Mouse (Mus musculus) adrenal gland, postnatal 25 days (tissue): ENCODE results near the gene Tmem258. TPM values are rescaled to one million over a fixed set of nuclear protein-coding genes. Genes with fewer than 3 reads are reported as not detected.
"Not testable (repeated sequence)": the region's sequence is repeated elsewhere in the genome, so short reads cannot be mapped to it uniquely, and the experiment has no call there.

Experiments
- DNase-seq: peaks from one replicate; pipeline ENCODE4 v3.0.0; 2021; ENCODE audit warnings: mixed read lengths
- long read RNA-seq: library from polyadenylated mRNA; stranded (forward); transcript quantifications from one replicate; pipeline ENCODE4 v2.0.0, GENCODE M21; 2021
- total RNA-seq: library from RNA; stranded (reverse); gene quantifications from 2 replicates; pipeline ENCODE4 v1.2.3, GENCODE M21; 2021

The Tmem258 gene
- total RNA-seq, result 141 and 171 TPM in 2 replicates
- long read RNA-seq, transcript Tmem258-201 (4 exons, 606 nt), result major isoform, 115 of 137 reads
- long read RNA-seq, partial matches to known transcripts, result 10 of 137 reads
- long read RNA-seq, other reads (novel, unspliced or antisense), result 9 of 137 reads

DNA sequence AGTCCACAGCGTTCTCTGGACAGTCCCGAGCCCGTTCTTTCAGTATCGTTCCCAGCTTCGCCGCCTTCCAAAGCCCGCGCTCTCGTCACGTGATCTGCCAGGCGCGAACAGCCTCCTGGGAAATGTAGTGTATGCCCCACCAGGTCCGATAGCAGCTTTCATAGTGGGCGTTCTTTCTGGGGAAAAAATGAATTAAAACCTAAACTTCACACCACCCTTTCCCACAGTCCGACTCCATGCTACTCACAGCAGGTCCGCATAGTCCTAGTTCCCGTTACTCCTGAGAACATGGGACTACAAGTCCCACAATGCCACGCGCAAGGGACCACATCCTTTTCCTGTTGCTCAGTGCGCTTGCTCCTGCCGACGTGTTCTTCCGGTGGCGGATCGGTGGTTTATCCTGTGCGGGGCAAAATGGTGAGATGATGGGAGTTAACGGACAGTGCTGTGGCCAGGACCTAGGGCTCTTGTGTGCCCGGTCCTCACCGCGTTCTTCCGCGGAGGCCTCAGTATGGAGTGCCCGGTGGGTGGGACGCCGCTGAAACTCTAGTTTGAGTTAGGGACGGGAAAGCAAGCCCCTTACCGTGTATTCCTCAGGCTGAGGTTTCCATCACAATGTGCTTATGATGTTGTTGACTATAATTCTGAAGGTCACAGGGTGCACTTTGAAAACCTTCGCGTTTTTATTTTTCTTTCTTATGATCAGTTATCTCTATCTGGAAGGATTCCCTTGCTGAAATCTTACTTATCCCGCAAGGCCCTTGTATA lies at the start of gene Tmem258, which contains the start of gene Fen1:
Tmem258 (plus strand) TSS at position 167 of the 768 bp plus-strand sequence.
Fen1 (minus strand) TSS at position 322 of the 768 bp plus-strand sequence.
- peak; percentile 88 for DNase-seq

DNA sequence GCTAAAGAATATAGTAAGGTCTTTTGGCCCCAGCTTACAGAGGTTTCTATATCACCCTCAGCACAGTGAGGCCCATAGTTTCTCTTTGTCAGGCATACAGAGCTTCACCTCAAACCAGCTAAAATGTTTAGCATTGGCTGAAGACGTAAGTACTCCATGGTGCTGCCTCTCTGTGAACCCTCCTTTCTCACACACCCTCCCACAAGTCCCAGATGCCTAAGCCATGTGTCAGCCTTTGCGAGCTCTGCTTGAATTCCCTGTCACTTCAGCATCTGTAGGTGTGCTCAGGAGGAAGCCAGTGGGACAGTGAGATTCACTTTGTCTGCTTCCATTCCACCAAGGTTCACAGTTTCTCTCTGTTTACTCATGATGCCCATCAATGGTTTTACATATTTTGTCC lies 46.1 kb upstream of the Tmem258 start:
- DNase-seq, result no peak

DNA sequence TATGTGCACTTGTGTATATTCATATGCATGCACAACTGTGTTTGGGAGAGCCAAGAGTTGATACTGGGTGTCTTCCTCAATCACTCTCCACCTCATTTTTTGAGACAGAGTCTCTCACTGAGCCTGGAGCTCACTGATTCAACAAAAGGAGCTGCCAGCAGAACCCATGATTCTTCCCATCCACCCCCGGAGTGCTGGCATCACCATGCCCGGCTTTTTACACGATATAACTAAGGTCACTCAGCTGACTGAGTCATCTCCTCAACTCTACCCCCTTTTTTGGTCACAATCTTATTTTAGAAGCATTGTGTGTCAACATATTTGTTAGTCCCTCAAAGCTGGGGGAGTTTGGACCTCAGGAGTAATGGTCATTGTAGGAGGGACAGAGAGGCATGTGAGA lies 39.9 kb upstream of the Tmem258 start:
- DNase-seq, result no peak

DNA sequence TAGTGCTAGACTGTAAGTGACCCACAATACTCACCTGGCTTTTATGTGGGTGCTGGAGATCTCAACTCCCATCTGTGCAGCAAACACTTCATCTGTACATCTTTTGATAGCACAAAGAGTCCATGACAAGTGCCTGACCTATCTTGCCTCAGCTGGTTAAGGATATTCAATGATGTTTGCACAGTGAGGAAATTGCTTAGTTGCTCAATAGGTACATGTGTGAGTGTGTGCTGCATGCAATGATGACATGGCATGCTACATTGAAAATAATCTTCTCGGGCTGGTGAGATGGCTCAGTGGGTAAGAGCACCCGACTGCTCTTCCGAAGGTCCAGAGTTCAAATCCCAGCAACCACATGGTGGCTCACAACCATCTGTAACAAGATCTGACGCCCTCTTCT lies 37.9 kb upstream of the Tmem258 start:
- not testable (repeated sequence) for DNase-seq

DNA sequence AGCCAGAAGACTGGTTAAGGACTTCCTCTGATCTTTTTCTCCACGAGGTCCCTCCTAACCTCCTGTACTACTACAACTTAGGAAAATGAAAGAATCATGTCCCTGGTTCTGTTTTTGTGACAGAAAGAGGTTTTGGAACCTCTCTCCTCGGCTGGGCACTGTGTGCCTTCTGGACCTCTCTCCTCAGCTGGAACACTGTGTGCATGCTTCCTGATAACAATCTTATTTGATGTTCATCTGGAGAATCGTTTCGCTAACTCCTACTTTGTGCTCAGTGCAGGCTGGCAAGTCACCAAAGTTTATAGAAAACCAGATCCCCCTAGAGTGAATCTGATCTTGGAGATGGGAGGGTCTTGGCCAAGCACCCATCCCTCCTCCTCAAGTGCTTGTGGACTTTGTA lies 36.7 kb upstream of the Tmem258 start:
- DNase-seq, result no peak

DNA sequence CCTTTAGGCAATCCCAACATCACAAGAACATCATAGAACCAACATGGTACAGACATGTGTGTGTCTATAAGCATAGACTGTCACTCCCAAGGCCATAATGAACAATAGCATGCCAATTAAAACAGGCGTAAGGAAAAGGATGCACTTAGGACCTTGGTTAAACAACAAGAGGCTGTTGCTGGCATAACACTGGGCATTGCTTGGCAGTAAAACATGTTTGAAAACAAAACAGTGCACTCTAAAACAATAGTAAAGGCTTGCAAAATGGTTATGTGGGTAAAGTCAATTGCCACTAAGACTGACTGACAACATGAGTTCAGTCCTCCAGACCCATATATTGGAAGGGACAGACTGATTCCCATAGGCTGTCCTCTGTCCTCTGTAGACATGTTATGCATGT lies 35.9 kb upstream of the Tmem258 start:
- DNase-seq, result no peak

DNA sequence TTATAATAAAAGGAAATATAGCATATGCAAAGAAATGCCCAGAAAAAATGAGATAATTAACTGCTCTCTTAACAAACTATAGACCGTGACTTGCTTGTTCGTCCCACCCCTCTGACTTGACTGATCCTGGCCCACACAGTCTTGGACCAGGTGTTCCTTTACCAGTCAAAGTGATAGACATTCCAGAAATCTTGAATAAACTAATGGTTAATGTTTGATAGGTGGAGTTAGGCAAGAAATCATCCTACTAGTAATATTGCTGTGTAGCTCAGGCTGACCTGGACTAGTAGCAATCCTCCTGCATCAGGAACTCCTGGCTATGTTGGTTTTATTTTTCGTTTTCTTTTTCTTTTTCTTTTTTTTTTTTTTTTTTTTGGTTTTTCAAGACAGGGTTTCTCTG lies 35.4 kb upstream of the Tmem258 start:
- no peak for DNase-seq

DNA sequence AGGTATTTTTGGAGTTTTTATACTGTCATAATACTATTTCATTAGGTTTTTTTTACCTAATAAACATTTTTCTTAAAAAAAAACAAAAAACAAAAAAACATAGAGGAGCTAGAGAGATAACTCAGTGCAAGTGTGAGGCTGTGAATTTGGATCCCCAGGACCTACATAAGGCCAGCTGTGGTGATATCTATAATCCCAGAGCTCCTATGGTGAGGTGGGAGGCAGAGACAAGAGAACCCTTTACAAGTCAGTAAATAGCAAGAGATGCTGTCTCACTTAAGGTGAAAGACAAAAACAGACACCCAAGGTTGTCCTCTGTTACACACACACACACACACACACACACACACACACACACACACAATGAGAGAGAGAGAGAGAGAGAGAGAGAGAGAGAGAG lies 34.6 kb upstream of the Tmem258 start:
- no peak for DNase-seq

DNA sequence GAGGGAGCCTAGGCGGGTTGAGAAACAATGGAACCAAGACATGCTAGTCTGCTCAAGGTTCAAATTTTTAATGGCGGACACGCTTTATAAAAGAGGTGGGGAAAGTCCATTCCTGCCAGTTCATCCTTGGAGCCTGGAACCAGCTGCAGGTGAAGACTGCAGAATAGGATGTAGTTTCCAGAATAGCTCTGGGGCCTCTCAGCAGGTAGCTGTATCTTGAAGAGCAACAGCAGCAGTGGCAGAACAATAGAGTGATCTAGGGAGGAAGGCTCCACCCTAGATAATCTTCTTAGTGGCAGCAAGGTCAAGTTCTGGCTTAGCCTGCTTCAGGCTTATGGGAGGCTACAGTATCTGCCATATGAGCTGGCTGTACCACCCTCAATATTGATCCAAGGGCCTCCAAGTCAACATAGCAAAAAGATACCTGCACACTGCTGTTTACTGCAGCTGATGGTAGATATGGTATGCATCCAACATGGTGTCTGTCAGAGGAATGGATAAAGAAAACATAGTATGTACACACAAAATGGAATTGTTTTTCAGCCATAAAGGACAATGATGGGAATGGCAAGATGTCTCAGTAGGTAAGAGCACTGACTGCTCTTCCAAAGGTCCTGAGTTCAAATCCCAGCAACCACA lies 34.0 kb upstream of the Tmem258 start:
- DNase-seq, result not testable (repeated sequence)

DNA sequence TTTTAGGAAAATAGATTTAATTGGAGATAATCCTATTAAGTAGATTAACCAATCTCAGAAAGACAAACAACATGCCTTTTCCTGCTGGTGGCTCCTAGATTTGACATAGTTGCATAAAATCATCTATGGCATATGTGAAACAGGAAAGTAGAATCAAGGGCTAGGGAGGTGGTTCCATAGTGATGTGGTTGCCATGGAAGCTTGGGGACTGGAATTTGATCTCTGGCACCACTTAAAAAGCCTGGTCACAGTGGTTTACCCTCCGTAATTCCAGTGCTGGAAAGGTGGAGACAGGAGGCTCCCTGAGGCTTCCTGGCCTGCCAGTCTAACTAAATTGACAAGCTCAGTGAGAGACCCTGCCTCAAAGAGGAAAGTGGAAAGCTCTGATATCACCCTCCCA lies 33.3 kb upstream of the Tmem258 start:
- DNase-seq, result no peak

DNA sequence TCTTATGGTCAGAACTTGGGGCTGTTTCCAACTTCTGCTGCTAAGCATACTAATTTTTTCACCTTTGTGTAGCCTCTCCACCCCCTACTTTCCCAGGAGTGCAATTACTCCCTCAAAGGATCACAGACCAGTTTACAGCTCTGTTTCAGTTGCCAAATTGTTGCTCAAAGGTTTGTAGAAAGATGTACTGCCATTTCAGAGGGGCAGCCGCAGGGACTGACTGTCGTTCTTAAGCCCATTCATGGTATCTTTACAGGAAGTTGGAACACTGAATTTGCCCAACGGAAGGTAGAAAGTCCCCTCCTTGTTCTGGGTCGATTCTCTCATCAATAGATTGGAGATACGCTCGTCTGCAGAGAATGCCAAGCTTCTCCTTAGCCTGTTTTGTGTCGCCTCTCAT lies 32.5 kb upstream of the Tmem258 start:
- no peak for DNase-seq

DNA sequence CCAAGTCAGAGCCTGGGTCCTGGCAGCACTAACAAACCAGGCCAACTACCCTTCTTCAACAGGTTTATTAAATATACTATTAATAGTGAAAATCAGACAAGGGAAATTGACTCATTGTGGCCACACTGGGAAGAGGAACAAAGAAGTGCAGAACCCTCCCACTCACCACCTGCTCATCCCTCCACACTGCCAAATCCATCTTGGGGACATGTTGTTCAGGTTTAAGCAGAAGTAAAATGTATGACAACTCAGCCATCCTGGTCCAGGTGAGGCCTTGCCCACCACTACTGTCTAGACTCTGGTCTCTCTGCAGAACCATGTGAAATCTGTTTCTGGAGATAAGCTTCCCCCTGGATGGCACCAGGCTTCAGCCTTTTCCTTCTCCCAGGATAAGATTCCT lies 32.0 kb upstream of the Tmem258 start:
- DNase-seq, result no peak

DNA sequence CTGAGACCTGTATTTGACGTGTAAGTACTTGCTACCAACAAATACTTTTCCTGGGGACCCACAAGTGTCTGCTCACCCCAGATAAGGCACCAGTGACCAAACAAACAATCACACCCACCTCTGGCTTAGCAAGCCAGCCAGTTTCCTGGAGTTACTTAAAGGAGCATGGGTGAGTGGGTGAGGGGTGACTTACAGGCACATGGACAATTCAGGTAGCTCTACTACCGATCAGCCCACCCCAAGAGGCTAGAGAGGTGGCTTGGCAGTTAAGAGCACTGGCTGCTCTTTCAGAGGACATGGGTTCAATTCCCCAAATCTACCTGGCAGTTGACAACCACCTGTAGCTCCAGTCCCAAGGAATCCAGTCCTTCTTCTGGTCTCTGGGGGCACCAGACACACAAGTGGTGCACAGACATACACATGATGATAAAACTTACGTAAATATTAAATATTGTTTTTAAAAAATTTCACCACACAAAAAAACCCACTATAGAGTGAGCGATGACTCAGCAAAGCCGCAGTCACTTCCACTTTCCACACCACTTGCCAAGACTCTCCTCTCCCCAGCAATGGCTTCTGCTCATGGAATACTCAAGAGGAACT lies 30.6 kb upstream of the Tmem258 start:
- no peak for DNase-seq

DNA sequence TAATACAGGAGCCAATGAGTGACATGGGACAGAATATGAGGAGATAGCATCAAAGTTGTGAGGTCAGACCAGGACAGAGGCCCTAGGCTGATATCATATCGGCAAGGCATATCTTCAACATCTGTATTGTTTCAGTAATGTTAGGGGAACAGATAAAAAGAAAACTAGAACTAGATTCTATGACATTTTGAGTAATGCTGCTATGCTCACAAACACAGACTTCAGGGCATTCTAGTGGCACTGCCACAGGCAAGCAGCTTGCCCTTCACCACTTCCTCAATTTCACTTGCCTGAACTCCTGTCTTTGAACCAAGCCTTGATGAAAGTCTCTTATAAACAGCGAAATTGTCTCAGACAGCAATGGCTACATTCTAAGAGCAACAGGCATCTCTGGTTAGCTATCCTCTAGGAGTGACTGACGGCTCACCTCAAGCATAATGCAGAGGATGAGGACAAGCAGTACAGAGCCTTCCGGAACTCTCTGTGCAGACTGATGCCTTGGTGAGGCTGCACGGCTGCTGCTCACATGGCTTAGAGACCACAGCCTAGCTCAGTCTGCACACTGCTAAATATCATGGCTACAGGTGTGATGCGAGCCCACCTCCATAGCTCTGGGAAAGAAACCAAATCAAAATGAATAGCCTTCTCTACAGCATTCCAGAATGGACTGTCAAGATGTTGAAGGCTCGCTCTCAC lies 29.8 kb upstream of the Tmem258 start:
- no peak for DNase-seq

DNA sequence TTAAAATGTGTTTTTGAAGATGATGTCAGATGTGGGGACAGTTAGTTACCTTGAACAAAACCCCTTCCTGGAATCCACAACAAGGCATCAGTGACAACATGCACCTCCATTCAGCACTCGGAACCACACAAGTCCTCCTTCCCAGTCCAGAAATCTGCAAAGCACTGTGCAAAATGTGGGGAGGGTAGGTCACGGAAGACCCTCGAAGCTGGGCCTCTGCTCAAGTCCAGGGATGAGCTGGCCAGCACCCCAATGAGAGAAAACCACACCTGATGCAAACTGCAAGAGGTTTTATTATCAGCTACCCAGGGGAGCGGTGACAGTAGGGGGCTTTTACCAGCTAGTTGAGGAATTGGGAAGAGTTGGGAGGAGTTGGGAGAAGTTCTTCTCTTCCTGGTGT lies 28.9 kb upstream of the Tmem258 start:
- no peak for DNase-seq

DNA sequence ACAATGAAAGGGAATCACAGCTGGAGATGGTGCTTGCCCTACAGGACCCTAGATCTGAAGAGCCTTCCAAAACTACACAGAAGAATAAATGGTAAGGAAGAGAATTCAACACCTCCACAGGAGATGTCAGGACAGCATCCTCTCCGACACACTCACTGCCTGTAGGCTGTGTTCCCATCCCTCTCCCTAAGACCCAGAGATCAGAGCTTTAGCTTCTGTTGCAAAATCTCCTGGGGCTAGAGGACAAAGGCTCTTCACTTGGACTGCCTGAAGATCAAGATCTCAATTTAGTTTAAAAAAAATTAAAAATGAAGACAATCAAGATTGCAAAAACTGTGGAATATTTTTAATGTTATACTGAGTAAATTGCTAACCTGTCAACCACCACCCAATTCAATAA lies 27.3 kb upstream of the Tmem258 start:
- DNase-seq, result no peak

DNA sequence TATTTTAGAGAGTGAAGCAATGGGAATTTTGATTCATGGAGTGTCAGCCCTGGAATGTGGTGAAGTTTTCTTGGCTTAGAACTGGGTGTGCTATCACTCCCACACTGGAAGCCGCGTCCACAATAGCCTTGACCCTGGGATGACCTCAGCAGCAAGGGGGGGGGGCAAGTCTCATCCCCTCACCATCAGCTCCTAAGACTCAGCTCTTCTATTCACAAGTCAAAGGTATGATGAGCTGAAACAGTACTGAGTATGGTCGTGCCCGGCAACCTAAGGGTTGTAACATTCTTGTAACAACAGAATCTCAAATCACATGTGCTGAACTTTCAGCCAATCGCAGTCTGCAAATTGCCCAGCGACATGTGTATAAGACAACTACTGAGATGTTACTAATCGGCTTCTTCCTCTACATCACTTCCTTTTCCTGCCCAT lies 26.9 kb upstream of the Tmem258 start:
- no peak for DNase-seq

DNA sequence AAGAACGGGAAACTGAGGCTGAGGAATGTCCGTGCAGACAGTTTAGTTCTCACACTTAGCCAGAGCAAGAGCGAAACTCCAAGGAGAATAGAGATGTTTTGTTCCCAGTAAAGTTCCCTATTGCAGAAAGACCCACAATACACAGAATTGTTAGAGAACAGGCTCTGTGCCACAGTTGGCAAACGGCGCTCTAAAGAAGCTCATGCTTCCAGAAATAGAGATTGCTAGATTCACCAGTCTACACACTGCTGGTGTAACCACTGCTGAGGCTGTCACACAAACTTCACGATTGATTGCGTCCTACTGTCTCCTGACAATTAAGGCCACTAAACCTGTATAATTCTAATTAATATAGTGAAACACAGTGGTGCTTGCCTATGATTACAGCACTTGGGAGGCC lies 22.6 kb upstream of the Tmem258 start:
- DNase-seq, result no peak

DNA sequence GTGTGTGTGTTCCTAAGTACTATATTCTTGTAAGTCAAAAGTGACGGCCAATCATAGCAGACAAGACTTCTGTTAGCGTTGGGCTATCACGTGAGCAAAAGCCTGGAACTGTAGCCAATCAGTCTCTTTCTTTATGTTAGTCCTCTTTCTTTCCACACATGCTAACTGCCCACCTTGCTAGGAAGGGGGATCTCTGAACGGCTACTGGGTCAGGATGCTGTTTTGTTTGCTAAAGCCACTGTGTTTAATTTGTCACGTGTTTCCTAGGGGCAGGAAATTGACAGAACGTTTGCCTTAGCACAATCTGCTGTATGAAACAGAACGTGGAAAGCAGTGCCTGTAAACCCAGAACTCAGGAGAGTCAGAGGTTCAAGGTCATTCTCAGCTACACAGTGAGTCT lies 21.7 kb upstream of the Tmem258 start:
- no peak for DNase-seq

DNA sequence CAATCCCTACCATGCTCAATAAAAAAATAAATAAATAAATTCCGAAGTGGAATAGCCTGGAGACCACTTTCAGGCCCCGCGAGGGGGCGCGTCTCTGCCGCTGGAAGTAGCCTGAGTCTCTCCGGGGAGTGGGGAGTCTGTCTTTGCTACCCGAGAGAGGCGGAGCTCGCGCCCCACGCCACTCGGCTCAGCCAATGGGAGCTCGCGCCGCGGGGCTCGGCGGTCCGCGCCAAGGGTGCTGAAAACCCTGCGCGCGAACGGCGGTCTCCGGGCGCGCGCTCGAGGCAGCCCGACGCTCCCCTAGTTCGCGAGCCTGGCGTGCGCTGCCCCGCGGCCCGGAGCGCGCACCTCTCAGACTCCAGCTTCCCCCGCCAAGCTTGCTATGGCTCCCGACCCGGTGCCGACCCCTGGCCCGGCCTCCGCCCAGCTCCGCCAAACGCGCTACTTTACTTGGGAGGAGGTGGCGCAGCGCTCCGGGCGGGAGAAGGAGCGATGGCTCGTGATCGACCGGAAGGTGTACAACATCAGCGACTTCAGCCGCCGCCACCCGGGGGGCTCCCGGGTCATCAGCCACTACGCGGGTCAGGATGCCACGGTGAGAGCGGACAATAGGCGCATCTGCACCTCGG lies 21.0 kb upstream of the Tmem258 start, which contains the start of gene Fads1:
Fads1 (plus strand) TSS at position 219 of the 629 bp plus-strand sequence.
- DNase-seq, result peak; percentile 95

DNA sequence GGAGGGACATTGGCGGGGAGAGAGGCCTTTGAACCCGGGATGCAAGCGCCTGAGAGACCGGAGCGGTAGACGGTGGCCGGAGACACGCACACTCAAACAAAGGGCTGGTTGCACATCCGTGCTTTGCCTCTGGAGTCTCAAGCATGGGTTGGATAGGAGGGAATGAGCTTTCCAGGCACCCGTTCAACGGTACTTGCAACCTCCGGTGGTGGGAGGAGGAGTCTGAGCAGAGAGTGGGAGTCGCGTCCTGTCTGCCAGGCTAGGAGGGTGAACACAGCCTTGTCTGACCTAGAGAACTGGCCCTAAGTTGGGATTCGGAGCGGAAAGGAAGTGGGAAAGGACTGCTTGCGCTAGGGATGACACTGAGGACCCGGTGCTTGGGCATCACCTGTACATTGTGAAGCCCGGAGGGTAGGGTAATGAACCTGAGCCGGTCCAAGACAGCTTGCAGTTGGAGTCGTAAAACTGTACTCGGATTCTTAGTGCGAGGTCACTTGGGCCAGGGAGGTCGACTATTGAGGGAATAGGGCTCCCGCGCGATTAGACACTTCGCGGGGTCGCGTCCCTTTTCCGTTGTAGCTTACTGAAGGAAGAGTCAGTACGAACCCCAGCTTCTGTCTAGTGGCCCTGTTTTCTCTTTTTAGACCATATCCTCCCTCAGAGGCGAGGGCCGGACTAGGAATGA lies 20.4 kb upstream of the Tmem258 start:
- DNase-seq, result peak; percentile 62
